Mouse (Mus musculus): ENCODE data around the gene Spem2. TPM values are rescaled to one million over a fixed set of nuclear protein-coding genes. Genes with fewer than 3 reads are reported as not detected.

Spem2 gene
- polyA plus RNA-seq, 1 experiment from 2014 or later: not detected

DNA sequence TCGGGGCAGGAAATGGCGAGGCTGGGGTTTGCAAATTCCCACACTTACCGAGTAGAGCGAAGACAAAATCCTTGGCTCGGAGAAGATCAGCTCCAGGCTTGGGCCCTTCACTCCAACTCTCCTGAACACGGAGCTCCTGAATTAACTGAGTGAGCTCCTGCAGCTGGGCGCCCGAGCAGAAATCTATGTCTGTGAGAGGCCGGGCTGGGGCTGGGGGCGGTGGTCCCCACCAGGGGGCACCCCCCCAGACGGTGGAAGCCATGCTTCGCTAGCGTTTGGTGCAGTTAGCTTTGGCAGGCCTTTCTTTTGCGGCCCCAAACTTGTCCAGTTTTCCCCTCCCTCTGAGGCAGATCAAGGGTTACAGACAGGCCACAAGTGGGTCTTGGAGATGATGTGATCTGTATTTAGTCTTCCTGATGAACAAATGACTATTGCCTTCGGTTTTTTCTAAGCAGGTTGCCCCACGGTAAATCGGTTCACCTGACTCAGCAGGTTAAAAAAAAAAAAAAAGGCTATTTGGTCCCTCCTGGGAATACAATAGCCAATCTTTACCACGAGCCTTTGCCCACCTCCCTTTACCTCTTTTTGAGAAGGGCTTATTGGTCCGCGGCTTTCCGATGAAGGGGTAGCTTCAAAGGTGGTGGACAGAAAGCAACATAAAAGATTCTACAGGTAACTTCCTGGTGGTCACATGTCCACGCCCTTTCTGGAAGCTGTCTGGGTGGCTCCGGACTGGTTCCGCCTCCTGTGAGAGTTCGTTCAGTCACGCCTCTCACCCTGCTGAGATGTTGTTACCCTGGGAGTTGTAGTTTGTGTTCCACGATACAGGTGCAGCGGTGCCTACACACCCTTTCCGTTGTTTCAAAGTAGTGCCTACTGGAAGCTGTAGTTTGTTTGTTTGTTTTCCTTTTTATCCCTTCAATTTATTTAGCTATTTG is 13.0 kb downstream of the Spem2 start, which contains the start of gene Tmem102:
Tmem102 (minus strand) TSS at position 653 of the 938 bp plus-strand sequence.
- Histone ChIP-seq H3K4me2 (ENCODE audit: low read depth) (peak within 1 kb of the TSS; percentile 89), H3K4me3 (ENCODE audit: low read depth, low read length) (peak within 1 kb of the TSS; percentile 1; the same call in 1 of the 2 replicates), H3K27me3 (ENCODE audit: control insufficient read depth, insufficient read depth, low read length) (peaks cover 53% of the 10 kb centered on the region), H3K4me1 (ENCODE audit: control insufficient read depth, insufficient read depth, low read length) (peaks cover 22% of the 10 kb centered on the region), H3K9me3 (ENCODE audit: control insufficient read depth, low read length) (no peaks in the 10 kb centered on the region), H3K27ac (ENCODE audit: low read depth, low read length) (no peak within 1 kb of the TSS), H3K9ac (ENCODE audit: low read length) (no peak within 1 kb of the TSS), H3K36me3 (ENCODE audit: control insufficient read depth, insufficient read depth, low read length) (no peaks in the 10 kb centered on the region)
- 6% methylated on average over 29 of the region's 29 CpGs for WGBS
- ATAC-seq (ENCODE audit: insufficient read depth, low FRiP score, low TSS enrichment) (no peak), DNase-seq (ENCODE audit: low spot score) (no peak)

DNA sequence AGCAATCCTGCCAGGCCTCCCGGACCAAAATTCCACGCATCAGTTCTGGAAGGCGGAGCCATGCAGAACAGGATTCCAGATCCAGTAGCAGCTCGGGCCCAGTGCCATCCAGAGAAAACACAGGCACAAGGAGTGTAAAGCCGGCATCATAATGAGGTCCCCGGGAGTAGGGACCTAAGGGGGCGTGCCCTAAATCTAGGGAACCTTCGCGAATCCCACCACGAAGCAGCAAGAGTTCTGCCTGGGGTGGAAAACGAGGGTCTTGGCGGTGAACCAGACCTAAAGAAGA is 13.7 kb downstream of the Spem2 start:
- Histone ChIP-seq H3K36me3 (ENCODE audit: control insufficient read depth, insufficient read depth, low read length) (no peaks in the 10 kb centered on the region), H3K9ac (ENCODE audit: low read length) (no peak overlapping the region), H3K27me3 (ENCODE audit: control insufficient read depth, insufficient read depth, low read length) (peaks cover 53% of the 10 kb centered on the region), H3K4me1 (ENCODE audit: control insufficient read depth, insufficient read depth, low read length) (peaks cover 28% of the 10 kb centered on the region), H3K27ac (ENCODE audit: low read depth, low read length) (no peak overlapping the region), H3K4me3 (ENCODE audit: low read depth, low read length) (no peak overlapping the region; the same call in 1 of the 2 replicates), H3K4me2 (ENCODE audit: low read depth) (peak overlapping the region; percentile 89), H3K9me3 (ENCODE audit: control insufficient read depth, low read length) (no peaks in the 10 kb centered on the region)
- DNase-seq (ENCODE audit: low spot score) (no peak), ATAC-seq (ENCODE audit: insufficient read depth, low FRiP score, low TSS enrichment) (no peak)
- WGBS: 4% methylated on average over 12 of the region's 12 CpGs

GRCm38 (mm10) chr11:69803786-69804651 is 14.2 kb downstream of the Spem2 start:
- H3K9me3 ChIP-seq (ENCODE audit: control insufficient read depth, low read length): no peaks in the 10 kb centered on the region
- peaks cover 30% of the 10 kb centered on the region for H3K4me1 ChIP-seq (ENCODE audit: control insufficient read depth, insufficient read depth, low read length)
- peak overlapping the region; percentile 32 for H3K4me3 ChIP-seq (ENCODE audit: low read depth, low read length)
- H3K36me3 ChIP-seq (ENCODE audit: control insufficient read depth, insufficient read depth, low read length): no peaks in the 10 kb centered on the region
- H3K9ac ChIP-seq (ENCODE audit: low read length): peak overlapping the region; percentile 19
- peak overlapping the region; percentile 89 for H3K4me2 ChIP-seq (ENCODE audit: low read depth)
- ATAC-seq (ENCODE audit: insufficient read depth, low FRiP score, low TSS enrichment) (no peak), DNase-seq (ENCODE audit: low spot score) (peak; percentile 85)
- under 1% methylated on average over 60 of the region's 60 CpGs for WGBS
- H3K27ac ChIP-seq (ENCODE audit: low read depth, low read length): no peak overlapping the region
- H3K27me3 ChIP-seq (ENCODE audit: control insufficient read depth, insufficient read depth, low read length): peaks cover 54% of the 10 kb centered on the region

- Histone ChIP-seq H3K4me3 (ENCODE audit: low read depth, low read length) (peak overlapping the region; percentile 32), H3K27ac (ENCODE audit: low read depth, low read length) (no peak overlapping the region), H3K27me3 (ENCODE audit: control insufficient read depth, insufficient read depth, low read length) (peaks cover 55% of the 10 kb centered on the region), H3K9ac (ENCODE audit: low read length) (peak overlapping the region; percentile 19), H3K9me3 (ENCODE audit: control insufficient read depth, low read length) (no peaks in the 10 kb centered on the region), H3K4me2 (ENCODE audit: low read depth) (peak overlapping the region; percentile 89), H3K4me1 (ENCODE audit: control insufficient read depth, insufficient read depth, low read length) (peaks cover 30% of the 10 kb centered on the region), H3K36me3 (ENCODE audit: control insufficient read depth, insufficient read depth, low read length) (no peaks in the 10 kb centered on the region)
- no peak for ATAC-seq (ENCODE audit: insufficient read depth, low FRiP score, low TSS enrichment)
- no peak for DNase-seq (ENCODE audit: low spot score)
- WGBS: 2% methylated on average over 12 of the region's 12 CpGs
Observed at GRCm38 (mm10) chr11:69803328-69803727, 14.9 kb downstream of the Spem2 start.

GRCm38 (mm10) chr11:69802648-69803105 is 15.6 kb downstream of the Spem2 start:
- peak overlapping the region; percentile 61 for H3K9ac ChIP-seq (ENCODE audit: low read length)
- peaks cover 55% of the 10 kb centered on the region for H3K27me3 ChIP-seq (ENCODE audit: control insufficient read depth, insufficient read depth, low read length)
- peaks cover 30% of the 10 kb centered on the region for H3K4me1 ChIP-seq (ENCODE audit: control insufficient read depth, insufficient read depth, low read length)
- ATAC-seq (ENCODE audit: insufficient read depth, low FRiP score, low TSS enrichment) (no peak), DNase-seq (ENCODE audit: low spot score) (peak; percentile 78)
- no peaks in the 10 kb centered on the region for H3K9me3 ChIP-seq (ENCODE audit: control insufficient read depth, low read length)
- H3K4me2 ChIP-seq (ENCODE audit: low read depth): peak overlapping the region; percentile 89
- no peaks in the 10 kb centered on the region for H3K36me3 ChIP-seq (ENCODE audit: control insufficient read depth, insufficient read depth, low read length)
- H3K27ac ChIP-seq (ENCODE audit: low read depth, low read length): no peak overlapping the region
- peak overlapping the region; percentile 52 for H3K4me3 ChIP-seq (ENCODE audit: low read depth, low read length)
- under 1% methylated on average over 28 of the region's 33 CpGs for WGBS

- H3K9ac ChIP-seq (ENCODE audit: low read length): peak within 1 kb of the TSS; percentile 73
- H3K27me3 ChIP-seq (ENCODE audit: control insufficient read depth, insufficient read depth, low read length): peaks cover 55% of the 10 kb centered on the region
- no peaks in the 10 kb centered on the region for H3K36me3 ChIP-seq (ENCODE audit: control insufficient read depth, insufficient read depth, low read length)
- DNase-seq (ENCODE audit: low spot score): no peak
- peak within 1 kb of the TSS; percentile 52 for H3K4me3 ChIP-seq (ENCODE audit: low read depth, low read length)
- H3K4me1 ChIP-seq (ENCODE audit: control insufficient read depth, insufficient read depth, low read length): peaks cover 30% of the 10 kb centered on the region
- no peak for ATAC-seq (ENCODE audit: insufficient read depth, low FRiP score, low TSS enrichment)
- H3K27ac ChIP-seq (ENCODE audit: low read depth, low read length): peak within 1 kb of the TSS; percentile 83
- peak within 1 kb of the TSS; percentile 89 for H3K4me2 ChIP-seq (ENCODE audit: low read depth)
- whole genome bisulfite sequencing: 2% methylated on average over 33 of the region's 33 CpGs
- H3K9me3 ChIP-seq (ENCODE audit: control insufficient read depth, low read length): no peaks in the 10 kb centered on the region
Observed at GRCm38 (mm10) chr11:69801379-69801977, 16.8 kb downstream of the Spem2 start, which contains the start of gene Fgf11. TSS of gene Fgf11 (minus strand) at chr11:69801857.

DNA sequence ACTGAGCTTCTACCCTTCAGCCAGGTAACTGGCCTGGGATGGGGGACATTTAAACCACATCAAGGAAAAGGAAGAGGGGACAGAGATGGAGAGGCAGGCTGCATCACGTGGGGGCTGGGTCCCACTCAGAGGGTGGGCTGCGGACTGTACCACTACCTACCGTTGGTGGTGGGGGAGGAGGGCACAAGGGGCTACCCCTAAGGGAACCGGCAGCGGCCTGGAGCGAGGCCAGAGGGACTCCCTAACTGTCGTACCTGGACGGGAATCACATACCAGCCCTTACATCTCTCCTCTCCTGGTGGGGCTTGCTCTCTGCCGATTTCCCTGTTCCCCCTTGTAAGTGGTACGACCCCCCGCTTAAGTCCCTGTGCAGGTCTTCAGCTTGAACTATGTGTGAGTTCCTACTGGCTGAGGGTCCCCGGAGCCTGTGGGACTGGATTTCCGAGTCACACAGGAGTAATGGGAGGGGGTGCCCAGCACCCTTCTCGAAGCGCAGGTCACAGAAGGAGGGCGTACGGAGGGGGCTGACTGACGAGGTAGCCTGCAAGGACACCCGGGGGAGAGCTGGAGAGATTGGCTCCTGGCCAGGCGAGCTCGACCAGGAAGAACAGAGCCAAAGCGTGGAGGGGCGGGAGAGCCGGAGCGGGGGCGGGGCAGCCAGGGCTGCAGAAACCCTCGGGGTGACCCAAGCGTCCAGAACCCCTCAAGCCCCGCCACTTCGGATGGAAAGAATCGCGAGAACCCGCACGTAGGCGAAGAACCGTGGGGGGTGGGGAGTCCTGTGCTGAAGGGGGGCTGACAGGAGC is 17.7 kb downstream of the Spem2 start:
- no peaks in the 10 kb centered on the region for H3K36me3 ChIP-seq (ENCODE audit: control insufficient read depth, insufficient read depth, low read length)
- ATAC-seq (ENCODE audit: insufficient read depth, low FRiP score, low TSS enrichment) (peak; percentile 66), DNase-seq (ENCODE audit: low spot score) (peak; percentile 89)
- peak overlapping the region; percentile 89 for H3K4me2 ChIP-seq (ENCODE audit: low read depth)
- peak overlapping the region; percentile 52 for H3K4me3 ChIP-seq (ENCODE audit: low read depth, low read length)
- H3K4me1 ChIP-seq (ENCODE audit: control insufficient read depth, insufficient read depth, low read length): peaks cover 33% of the 10 kb centered on the region
- under 1% methylated on average over 36 of the region's 36 CpGs for WGBS
- H3K9me3 ChIP-seq (ENCODE audit: control insufficient read depth, low read length): no peaks in the 10 kb centered on the region
- peaks cover 55% of the 10 kb centered on the region for H3K27me3 ChIP-seq (ENCODE audit: control insufficient read depth, insufficient read depth, low read length)
- peak overlapping the region; percentile 73 for H3K9ac ChIP-seq (ENCODE audit: low read length)
- H3K27ac ChIP-seq (ENCODE audit: low read depth, low read length): peak overlapping the region; percentile 83

GRCm38 (mm10) chr11:69800138-69800391 is 18.2 kb downstream of the Spem2 start:
- H3K36me3 ChIP-seq (ENCODE audit: control insufficient read depth, insufficient read depth, low read length): no peaks in the 10 kb centered on the region

More at GRCm38 (mm10) chr11:69800138-69800391, 18.2 kb downstream of the Spem2 start:
- Histone ChIP-seq H3K27me3 (ENCODE audit: control insufficient read depth, insufficient read depth, low read length) (peaks cover 50% of the 10 kb centered on the region), H3K4me3 (ENCODE audit: low read depth, low read length) (peak overlapping the region; percentile 52), H3K4me1 (ENCODE audit: control insufficient read depth, insufficient read depth, low read length) (peaks cover 33% of the 10 kb centered on the region), H3K9me3 (ENCODE audit: control insufficient read depth, low read length) (no peaks in the 10 kb centered on the region), H3K4me2 (ENCODE audit: low read depth) (peak overlapping the region; percentile 89), H3K9ac (ENCODE audit: low read length) (peak overlapping the region; percentile 73), H3K27ac (ENCODE audit: low read depth, low read length) (peak overlapping the region; percentile 83)
- ATAC-seq (ENCODE audit: insufficient read depth, low FRiP score, low TSS enrichment) (peak; percentile 38), DNase-seq (ENCODE audit: low spot score) (no peak)
- WGBS: under 1% methylated on average over 10 of the region's 11 CpGs
